Mouse (Mus musculus) liver, embryonic 14.5 days (tissue): ENCODE data around the gene Sypl.

Source experiments
- CTCF ChIP-seq: IDR thresholded peaks from 2 replicates; pipeline ENCODE4 v1.5.1; 2016; ENCODE audit warnings: antibody characterized with exemption, low read depth, control low read depth
- EP300 ChIP-seq: IDR thresholded peaks from 2 replicates; pipeline ENCODE4 v1.6.1; 2016; ENCODE audit warnings: antibody characterized with exemption, low read depth

- no peak for TF ChIP-seq EP300
- TF ChIP-seq CTCF: no peak
Observed at GRCm38 (mm10) chr12:33020011-33020410, 66.3 kb downstream of the Sypl start.
